16 mouse cellular contexts compared by ENCODE assay signal in the genomic region with DNA sequence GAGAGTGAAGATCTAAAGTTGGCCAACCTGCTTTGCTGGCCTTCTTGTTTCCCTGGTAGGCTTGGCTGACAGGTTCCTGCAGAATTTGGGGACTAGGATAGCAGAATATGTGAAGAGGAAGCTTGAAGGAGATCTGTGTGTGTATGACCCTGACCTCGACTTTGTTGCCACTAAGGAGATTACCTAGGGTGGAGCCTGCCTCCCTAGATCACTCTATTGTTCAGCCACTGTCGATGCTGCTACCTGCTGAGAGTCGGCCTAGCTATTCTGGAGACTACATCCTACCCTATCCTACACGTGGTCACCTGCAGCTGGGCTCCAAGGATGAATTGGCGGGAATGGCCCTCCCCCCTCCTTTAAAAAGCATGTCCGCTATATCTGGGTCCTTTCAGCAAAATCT.
"Had no signal": no experiment of that assay in that cellular context is flagged by ENCODE, and none has a peak within 500 bp of the region (broad histone marks: within the 10 kb centered on the region; RNA-seq: fewer than 3 reads in every experiment).

No protein-coding gene starts in this region.

- DNase-seq: retina, postnatal 1 day; right cerebral cortex, adult 18-20 months; right cerebral cortex, postnatal 14 days; right cerebral cortex, postnatal 25 days; right cerebral cortex, postnatal 4 days; spleen, adult 18-20 months; thymus, adult 18-20 months; thymus, adult 2 months; thymus, postnatal 14 days; thymus, postnatal 25 days; thymus, postnatal 36 days; thymus, postnatal 4 days had no signal

- H3K27ac ChIP-seq: neural tube, embryonic 13.5 days; neural tube, embryonic 15.5 days; stomach, embryonic 15.5 days; stomach, postnatal 0 days had no signal

- H3K9me3 ChIP-seq: neural tube, embryonic 13.5 days; neural tube, embryonic 15.5 days; stomach, embryonic 15.5 days had no signal

- H3K4me3 ChIP-seq: neural tube, embryonic 13.5 days; neural tube, embryonic 15.5 days; stomach, embryonic 15.5 days had no signal

- H3K9ac ChIP-seq: neural tube, embryonic 13.5 days; neural tube, embryonic 15.5 days; stomach, embryonic 15.5 days had no signal

- H3K4me1 ChIP-seq: neural tube, embryonic 13.5 days; neural tube, embryonic 15.5 days; stomach, embryonic 15.5 days had no signal

- H3K36me3 ChIP-seq: neural tube, embryonic 13.5 days; neural tube, embryonic 15.5 days; stomach, embryonic 15.5 days had no signal
